Comparison of ENCODE assay signal across 8 mouse cellular contexts in the genomic region with DNA sequence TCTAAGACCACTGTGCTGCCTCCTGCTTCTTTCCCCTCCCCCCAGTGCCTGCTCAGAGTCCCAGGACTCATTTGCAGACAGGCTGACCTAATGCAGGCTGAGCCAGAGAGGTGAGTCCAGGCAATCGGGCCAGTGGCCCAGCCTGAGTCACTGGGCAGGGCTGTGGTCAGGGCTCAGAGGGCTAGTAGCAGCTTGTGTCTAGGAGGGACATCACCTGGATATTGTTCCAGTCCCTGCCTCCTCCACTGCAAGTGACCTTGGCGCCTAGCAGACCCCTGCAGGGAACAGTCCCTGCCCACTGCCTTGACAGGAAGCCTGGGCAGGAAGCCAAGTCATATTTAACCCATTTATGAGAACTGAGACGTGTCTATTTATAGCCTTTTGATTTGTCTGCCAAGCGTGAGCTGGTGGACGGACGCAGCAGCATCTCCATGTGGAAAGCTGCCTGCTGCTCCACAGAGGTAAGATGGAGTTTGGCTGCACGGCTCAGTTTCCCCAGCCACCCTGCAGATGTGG. TPM values are rescaled to one million over a fixed set of nuclear protein-coding genes. Genes with fewer than 3 reads are reported as not detected.
DNase-seq lines count a peak whose midpoint lies in the region; TF ChIP-seq lines count a peak whose summit lies in the region.

No protein-coding gene starts in this region.

- H3K4me1 ChIP-seq in lung, adult 2 months (ENCODE audit: control insufficient read depth, insufficient read depth, low read length), result peaks cover 14% of the 10 kb centered on the region

- TF ChIP-seq CTCF in brain, embryonic 14.5 days (IDR thresholded peaks at IDR 0.05; ENCODE audit: borderline replicate concordance, extremely low read depth, insufficient read depth, insufficient read length), result no peak
- TF ChIP-seq CTCF in lung, adult 2 months (IDR thresholded peaks at IDR 0.05; ENCODE audit: insufficient read depth, low read length), result no peak

- DNase-seq in layer of hippocampus, adult 9-11 months, result peak; percentile 25
- no peak for DNase-seq in layer of hippocampus, postnatal 25 days (ENCODE audit: extremely low spot score in 1 of 2, low spot score in 1 of 2)
- DNase-seq in brain, embryonic 14.5 days (ENCODE audit: low read depth), result peak; percentile 64
- DNase-seq in gastrocnemius, postnatal 36 days, result peak; percentile 48 to 57
- DNase-seq in kidney, adult 18-20 months, result peak; percentile 40
- peak; percentile 24 for DNase-seq in lung, adult 2 months
- peak; percentile 19 to 29 for DNase-seq in right cerebral cortex, adult 2 months (ENCODE audit: low spot score in 2 of 2)
- DNase-seq in urinary bladder, postnatal 14 days (ENCODE audit: low spot score), result peak; percentile 57

- TF ChIP-seq POLR2A in brain, embryonic 14.5 days (IDR thresholded peaks at IDR 0.05; ENCODE audit: borderline replicate concordance, extremely low read depth, insufficient read depth, insufficient read length, poor library complexity, severe bottlenecking), result no peak
- no peak for TF ChIP-seq POLR2A in lung, adult 2 months (IDR thresholded peaks at IDR 0.05; ENCODE audit: borderline replicate concordance, extremely low read depth, low read depth, low read length)

- intact Hi-C loops in gastrocnemius, postnatal 36 days (cut with DNase I), result no loop called here

- WGBS in lung, adult 2 months, result 2% methylated on average over 7 of the region's 7 CpGs

- peak overlapping the region; percentile 25 for H3K4me3 ChIP-seq in lung, adult 2 months (replicated peaks; ENCODE audit: extremely low read depth, low read depth, low read length)

RNA-seq across cellular contexts. Expression of a gene that starts 27.0 kb away (rescaled TPM):
- total RNA-seq in layer of hippocampus, postnatal 25 days (2021), result under 1 TPM; 0.22 to 0.45 TPM
- 0.37 and 0.42 TPM in 2 replicates for polyA plus RNA-seq in brain, embryonic 14.5 days (2012; rRNA removed)
- not detected for total RNA-seq in gastrocnemius, postnatal 36 days (2021)
- polyA plus RNA-seq in lung, adult 2 months (2012; rRNA removed), result 5.7 and 7.2 TPM in 2 replicates

RNA-seq across cellular contexts. Expression of a gene that starts 27.3 kb away (rescaled TPM):
- total RNA-seq in layer of hippocampus, postnatal 25 days (2021), result 1 to 10 TPM; 6.3 to 8.4 TPM
- 19.8 TPM in 2 replicates for polyA plus RNA-seq in brain, embryonic 14.5 days (2012; rRNA removed)
- total RNA-seq in gastrocnemius, postnatal 36 days (2021), result under 1 TPM in 1 of 2 experiments, not detected in 1; 0.49 TPM
- polyA plus RNA-seq in lung, adult 2 months (2012; rRNA removed), result 93.0 and 116 TPM in 2 replicates

RNA-seq across cellular contexts. Expression of a gene that starts 41.7 kb away (rescaled TPM):
- total RNA-seq in layer of hippocampus, postnatal 25 days (2021), result 10 to 100 TPM; 20.2 to 22.7 TPM
- polyA plus RNA-seq in brain, embryonic 14.5 days (2012; rRNA removed), result 10.3 and 12.5 TPM in 2 replicates
- 10 to 100 TPM in 1 of 2 experiments, 1 to 10 TPM in 1; 9.6 to 11.3 TPM for total RNA-seq in gastrocnemius, postnatal 36 days (2021)
- polyA plus RNA-seq in lung, adult 2 months (2012; rRNA removed), result 156 and 178 TPM in 2 replicates

RNA-seq across cellular contexts. Expression of a gene that starts 44.0 kb away (rescaled TPM):
- total RNA-seq in layer of hippocampus, postnatal 25 days (2021), result 100 to 1,000 TPM; 124 to 126 TPM
- 165 and 170 TPM in 2 replicates for polyA plus RNA-seq in brain, embryonic 14.5 days (2012; rRNA removed)
- 10 to 100 TPM; 74.5 to 80.7 TPM for total RNA-seq in gastrocnemius, postnatal 36 days (2021)
- polyA plus RNA-seq in lung, adult 2 months (2012; rRNA removed), result 122 and 190 TPM in 2 replicates

RNA-seq across cellular contexts. Expression of a gene that starts 50.7 kb away (rescaled TPM):
- total RNA-seq in layer of hippocampus, postnatal 25 days (2021), result 100 to 1,000 TPM; 151 to 157 TPM
- 51.6 and 74.4 TPM in 2 replicates for polyA plus RNA-seq in brain, embryonic 14.5 days (2012; rRNA removed)
- total RNA-seq in gastrocnemius, postnatal 36 days (2021), result 1 to 10 TPM; 1.7 to 1.8 TPM
- 7.5 and 10.6 TPM in 2 replicates for polyA plus RNA-seq in lung, adult 2 months (2012; rRNA removed)

Comparison
In these comparisons a context has a peak if more than half of its experiments do, and no peak if none do; other contexts are left out.
1. DNase-seq: peak in layer of hippocampus, adult 9-11 months (single experiment), brain, embryonic 14.5 days (single experiment), gastrocnemius, postnatal 36 days (2 of 2), kidney, adult 18-20 months (single experiment), lung, adult 2 months (single experiment), right cerebral cortex, adult 2 months (2 of 2) and urinary bladder, postnatal 14 days (single experiment); none in layer of hippocampus, postnatal 25 days (0 of 2).
2. RNA of a gene that starts 27.3 kb away (total RNA-seq): 6.3 to 8.4 TPM in layer of hippocampus, postnatal 25 days; 0.49 TPM in gastrocnemius, postnatal 36 days; every median in the first group is over 4 times any median in the second.